Mouse (Mus musculus): ENCODE measurements around the gene Arrdc4.

Arrdc4 gene

DNA sequence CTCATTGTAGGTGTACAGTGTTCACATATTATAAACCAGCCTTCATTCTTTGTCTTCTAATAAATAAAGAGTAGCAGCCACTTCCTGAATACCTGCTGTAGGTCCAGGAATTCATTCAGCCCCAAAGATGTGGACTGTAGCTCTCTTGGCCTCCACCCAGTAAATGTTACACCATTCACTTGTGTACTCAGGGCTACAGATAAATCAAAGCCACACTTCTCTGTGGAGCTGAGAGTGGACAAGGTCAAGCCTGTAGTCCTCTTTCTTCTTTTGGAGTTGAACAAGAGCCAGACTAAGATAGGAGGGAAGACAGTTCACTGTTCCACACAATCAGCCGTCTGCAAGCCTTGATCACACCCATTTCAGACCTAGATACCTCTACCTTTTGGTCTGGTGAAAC is 36.1 kb downstream of the Arrdc4 start:
- DNase-seq (ENCODE audit: extremely low read depth, insufficient read length, low spot score): no peak

DNA sequence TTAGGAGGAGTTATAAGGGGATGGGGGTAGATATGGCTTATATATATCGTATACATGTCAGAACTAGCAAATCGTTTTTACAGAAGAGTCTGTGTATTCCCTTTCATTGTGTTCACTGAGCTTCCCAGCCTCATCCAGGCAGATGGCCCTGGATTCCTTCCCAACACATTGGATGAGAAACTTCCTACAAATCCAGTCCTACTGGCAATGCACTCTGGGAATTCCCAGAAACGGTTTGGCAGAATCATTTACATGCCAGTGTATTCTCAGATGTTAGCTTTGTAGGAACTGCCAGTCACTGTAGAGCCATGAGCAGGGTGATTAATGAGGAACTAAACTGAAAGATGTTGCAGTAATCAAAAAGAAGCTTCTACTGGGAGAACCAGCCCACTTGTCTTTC is 36.6 kb downstream of the Arrdc4 start:
- no peak for DNase-seq (ENCODE audit: extremely low read depth, insufficient read length, low spot score)

DNA sequence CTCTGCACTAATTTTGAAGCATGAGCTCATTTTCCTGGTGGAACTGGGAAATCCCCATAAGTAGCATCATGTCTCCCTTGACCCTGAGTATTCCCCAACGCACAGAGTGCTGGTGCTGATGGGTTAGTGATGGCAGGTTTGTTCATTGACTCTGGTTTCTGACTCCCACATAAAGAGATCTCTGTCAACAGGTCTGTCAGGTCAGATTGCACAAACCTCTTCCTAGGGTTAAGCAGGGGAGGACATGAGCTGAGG is 39.8 kb downstream of the Arrdc4 start:
- DNase-seq (ENCODE audit: extremely low read depth, insufficient read length, low spot score): no peak

DNA sequence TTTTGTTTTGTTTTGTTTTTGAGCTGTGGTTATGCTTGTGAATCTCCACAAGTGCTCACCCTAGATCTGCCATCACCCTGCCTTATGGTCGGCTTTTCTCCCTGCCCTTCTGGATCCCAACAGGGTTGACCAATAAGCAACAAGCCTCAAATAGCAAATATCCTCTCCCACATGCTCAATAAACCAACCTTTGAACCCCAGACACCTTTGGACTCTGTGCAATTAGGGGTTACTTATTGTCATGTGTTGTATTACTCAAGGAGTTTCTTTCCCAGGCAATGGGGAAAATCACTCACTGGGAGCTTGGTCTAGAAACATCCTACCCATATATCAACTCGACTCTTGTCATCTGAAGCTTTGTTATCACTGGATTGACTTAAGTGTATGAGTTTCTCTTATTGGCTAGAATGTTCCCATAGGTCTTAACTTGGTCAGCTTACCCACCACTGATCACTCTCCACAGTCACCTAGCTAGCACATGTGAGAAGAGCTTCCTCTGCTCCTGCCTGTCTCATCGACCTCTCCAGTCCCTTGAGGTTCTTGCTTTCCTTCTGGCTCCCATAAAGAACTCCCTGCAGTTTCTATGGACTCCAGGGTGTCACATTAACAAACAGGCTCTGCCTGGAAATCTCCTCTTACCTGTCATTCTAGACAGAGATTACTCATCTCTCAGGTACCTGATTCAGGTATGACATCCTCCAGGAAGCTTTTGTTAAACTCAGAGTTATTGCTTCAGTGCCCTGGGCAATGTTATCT is 40.3 kb downstream of the Arrdc4 start:
- no peak for DNase-seq (ENCODE audit: extremely low read depth, insufficient read length, low spot score)

DNA sequence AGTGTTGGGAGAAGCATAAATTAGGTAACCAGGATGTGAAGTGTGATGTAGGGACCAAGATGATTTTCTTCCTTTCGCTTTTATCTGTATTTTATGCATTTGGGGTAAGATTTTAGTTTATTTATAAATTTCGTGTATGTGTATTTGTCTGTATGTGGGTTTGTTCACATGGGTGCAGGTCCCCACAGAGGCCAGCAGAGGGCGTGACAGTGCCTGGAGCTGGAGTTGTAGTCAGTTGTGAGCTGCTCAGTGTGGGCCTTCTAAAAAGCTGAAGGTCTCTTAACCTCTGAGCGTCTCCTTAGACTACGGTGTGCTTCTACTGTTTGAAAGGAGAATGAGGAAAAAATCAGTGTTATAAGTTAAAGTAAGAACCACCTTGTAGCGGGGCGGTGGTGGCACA is 43.9 kb downstream of the Arrdc4 start:
- DNase-seq (ENCODE audit: extremely low read depth, insufficient read length, low spot score): no peak

DNA sequence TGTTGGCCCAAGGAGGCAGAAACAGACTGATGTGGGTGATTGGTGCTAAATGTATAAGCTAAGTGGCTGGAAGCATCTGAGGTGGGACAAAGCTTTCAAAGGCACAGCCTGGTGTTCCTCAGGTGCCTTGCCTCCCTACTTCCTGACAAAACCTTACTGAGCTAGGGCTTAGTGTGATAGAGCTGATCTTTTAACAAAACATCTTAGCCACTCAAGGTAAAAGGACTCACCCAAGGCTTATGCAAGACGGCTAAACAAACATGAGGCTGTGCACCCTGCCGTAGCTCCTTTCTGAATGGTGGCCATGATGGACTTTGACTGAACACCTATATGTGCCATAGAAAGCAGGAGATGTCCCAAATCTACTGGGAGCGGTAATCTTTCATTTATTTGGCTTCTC is 51.7 kb downstream of the Arrdc4 start:
- DNase-seq (ENCODE audit: extremely low read depth, insufficient read length, low spot score): no peak

DNA sequence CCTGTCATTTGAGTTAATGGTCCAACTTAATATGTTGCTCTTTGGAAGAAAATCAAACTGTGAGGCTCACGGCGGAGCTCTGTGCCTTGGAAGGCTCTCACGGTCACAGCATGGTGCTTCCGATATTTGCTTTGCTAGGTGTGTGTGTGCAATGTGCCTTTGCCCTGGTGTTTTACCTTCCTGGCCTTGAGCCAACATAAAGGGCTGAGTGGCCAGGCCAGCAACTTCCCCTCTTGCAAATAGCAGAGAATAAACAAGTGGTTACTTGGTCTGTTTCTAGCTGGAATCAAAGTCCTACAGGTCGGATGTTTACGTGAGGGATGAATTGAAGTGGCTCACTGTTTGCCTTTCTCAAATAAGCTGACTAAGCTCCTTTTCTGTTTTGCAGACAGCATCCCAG is 52.1 kb downstream of the Arrdc4 start:
- DNase-seq (ENCODE audit: extremely low read depth, insufficient read length, low spot score): no peak

DNA sequence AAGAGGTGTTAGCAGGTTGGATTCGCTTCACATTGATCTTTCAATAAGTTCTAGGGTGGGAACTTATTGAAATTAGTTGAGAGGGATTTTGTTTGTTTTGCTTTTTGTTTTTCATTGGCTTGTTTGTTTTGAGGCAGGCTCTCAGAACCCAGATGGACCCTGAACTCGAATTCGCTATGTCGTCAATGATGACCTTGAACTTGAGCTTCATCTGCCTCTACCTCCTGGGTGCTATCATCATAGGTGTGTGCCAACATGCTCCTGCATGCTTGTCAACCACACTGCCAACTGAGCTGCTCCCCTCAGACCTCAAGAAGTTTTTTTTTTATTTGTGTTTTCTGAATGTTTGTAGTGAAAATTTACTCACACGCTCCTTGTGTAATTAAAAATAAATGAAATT is 52.6 kb downstream of the Arrdc4 start:
- DNase-seq (ENCODE audit: extremely low read depth, insufficient read length, low spot score): no peak

DNA sequence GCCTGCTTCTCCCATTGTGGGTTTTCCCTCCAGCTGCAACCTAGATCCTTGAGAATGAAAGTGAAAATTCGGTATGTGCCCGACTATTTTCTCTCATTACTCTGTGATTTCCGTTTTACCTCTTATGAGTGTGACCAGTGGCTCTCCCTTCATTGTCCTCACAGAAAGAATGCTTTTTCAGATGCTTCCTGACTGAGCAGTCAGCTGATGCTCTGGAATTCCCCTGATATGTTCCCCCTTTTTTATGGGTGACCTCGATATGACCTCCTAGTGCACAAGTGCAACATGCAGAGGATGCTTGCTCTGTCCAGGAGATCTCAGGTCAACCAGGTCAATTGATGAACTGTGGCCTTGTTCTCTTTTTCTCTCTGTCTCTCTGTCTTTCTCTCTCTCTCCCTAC is 56.3 kb downstream of the Arrdc4 start:
- DNase-seq (ENCODE audit: extremely low read depth, insufficient read length, low spot score): no peak

DNA sequence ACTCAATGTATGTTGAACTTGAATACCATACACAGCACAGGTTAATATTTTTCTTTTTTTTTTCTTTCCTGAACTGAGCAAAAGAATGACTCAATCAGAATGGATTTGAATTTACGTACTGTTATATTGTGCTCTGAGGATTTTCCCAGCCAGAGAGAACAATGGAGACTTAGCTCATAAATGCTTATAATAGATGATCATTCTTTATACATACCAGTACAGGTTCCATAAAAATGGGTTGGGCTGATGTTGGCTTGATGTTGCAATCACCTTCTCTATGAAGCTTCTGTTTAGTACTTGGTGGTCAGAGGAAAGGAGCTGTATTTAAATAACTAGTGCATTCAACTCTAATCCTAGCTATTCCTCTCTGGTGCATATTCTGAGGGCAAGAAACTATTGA is 57.6 kb downstream of the Arrdc4 start:
- DNase-seq (ENCODE audit: extremely low read depth, insufficient read length, low spot score): no peak

DNA sequence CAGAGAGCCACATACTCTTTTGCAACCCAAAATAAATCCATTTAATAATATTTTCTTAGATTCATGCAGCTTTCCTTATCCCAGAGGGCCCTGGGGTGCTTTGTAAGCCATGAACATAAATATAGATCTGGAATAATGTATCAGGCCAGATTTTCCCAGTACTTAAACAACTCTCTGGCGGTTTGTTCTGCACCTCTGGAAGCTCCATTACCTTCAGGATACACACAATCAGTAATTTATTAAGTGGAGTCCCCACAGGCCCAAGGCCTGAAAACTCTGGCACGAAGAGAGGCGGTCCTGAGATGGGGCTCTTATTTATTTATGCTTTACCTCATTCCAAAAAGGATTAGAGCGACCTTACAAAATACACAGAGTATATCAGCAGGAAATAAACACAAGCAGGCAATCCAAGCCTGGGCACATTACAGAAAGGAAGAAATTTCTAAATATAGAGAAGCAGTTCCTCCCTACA is 61.9 kb downstream of the Arrdc4 start:
- DNase-seq (ENCODE audit: extremely low read depth, insufficient read length, low spot score): no peak

All from 3134 (cell line).